Mouse (Mus musculus) hindbrain, embryonic 11.5 days (tissue): Measurements from ENCODE around the gene Adamts7. TPM values are rescaled to one million over a fixed set of nuclear protein-coding genes. Genes with fewer than 3 reads are reported as not detected.

ENCODE experiments used
- ATAC-seq: fragments of 200-750 bp; cut with Nextera tagmentation; 2 replicates; pipeline ENCODE4 v1.8.0; 2017; ENCODE audit warnings: mild to moderate bottlenecking, moderate TSS enrichment, moderate library complexity; ENCODE audit not compliant: low FRiP score
- DNase-seq: peaks from one replicate; pipeline ENCODE4 v3.0.0-alpha.2; 2015; ENCODE audit warnings: low spot score
- H3K27ac ChIP-seq: fragments of 300-500 bp; sonication (generic); 2 replicates; pipeline ENCODE4 v1.5.1; 2014; ENCODE audit warnings: mild to moderate bottlenecking, low read depth, low read length
- H3K27me3 ChIP-seq: fragments of 300-500 bp; sonication (generic); 2 replicates; pipeline ENCODE4 v1.6.1; 2014; ENCODE audit warnings: mild to moderate bottlenecking, low read length, moderate library complexity, mixed read lengths; ENCODE audit not compliant: control insufficient read depth, insufficient read depth
- H3K36me3 ChIP-seq: fragments of 300-500 bp; sonication (generic); 2 replicates; pipeline ENCODE4 v1.6.1; 2014; ENCODE audit warnings: mild to moderate bottlenecking, low read length, moderate library complexity, mixed read lengths; ENCODE audit not compliant: control insufficient read depth, insufficient read depth
- H3K4me1 ChIP-seq: fragments of 300-500 bp; sonication (generic); replicated peaks from 2 replicates; pipeline ENCODE4 v1.6.1; 2014; ENCODE audit warnings: low read length, mixed read lengths; ENCODE audit not compliant: control insufficient read depth, insufficient read depth
- H3K4me2 ChIP-seq: fragments of 300-500 bp; sonication (generic); replicated peaks from 2 replicates; pipeline ENCODE4 v1.6.1; 2014; ENCODE audit warnings: mild to moderate bottlenecking, low read depth, low read length
- H3K4me3 ChIP-seq: fragments of 300-500 bp; sonication (generic); 2 replicates; pipeline ENCODE4 v1.5.1; 2014; ENCODE audit warnings: low read depth, low read length
- H3K9ac ChIP-seq: fragments of 300-500 bp; sonication (generic); 2 replicates; pipeline ENCODE4 v1.6.1; 2014; ENCODE audit warnings: low read depth, low read length
- H3K9me3 ChIP-seq: fragments of 300-500 bp; sonication (generic); 2 replicates; pipeline ENCODE4 v1.6.1; 2016; ENCODE audit warnings: low read length; ENCODE audit not compliant: control insufficient read depth
- WGBS: fragments of 180-500 bp; shearing (Covaris S2); extraction: QIAGEN DNeasy Blood & Tissue Kit; methylation state at CpG from one replicate; pipeline ENCODE4 v1.1.7; 2014; 5-methylcytosine and 5-hydroxymethylcytosine counted together
- polyA plus RNA-seq: library from polyadenylated mRNA; unstranded; fragments of >200 nt; fragmentation: Nextera tagmentation; extraction: Ambion mirVana; gene quantifications from 2 replicates; pipeline ENCODE4 v1.2.1, GENCODE M21; 2014

The Adamts7 gene
- polyA plus RNA-seq, 1 experiment from 2014 or later = 10.4 TPM

- Histone ChIP-seq H3K27me3 (no peaks in the 10 kb centered on the region), H3K4me3 (no peak overlapping the region), H3K9me3 (no peaks in the 10 kb centered on the region), H3K4me1 (no peaks in the 10 kb centered on the region), H3K36me3 (no peaks in the 10 kb centered on the region), H3K4me2 (no peak overlapping the region), H3K27ac (no peak overlapping the region), H3K9ac (no peak overlapping the region)
- 93% methylated on average over 8 of the region's 8 CpGs for WGBS
- ATAC-seq (no peak), DNase-seq (no peak)
These were observed 70.2 kb downstream of the Adamts7 start for GRCm38 (mm10) chr9:90232781-90233690.

- no peak overlapping the region for H3K4me3 ChIP-seq
- no peak overlapping the region for H3K9ac ChIP-seq
- H3K36me3 ChIP-seq = no peaks in the 10 kb centered on the region
- no peak overlapping the region for H3K27ac ChIP-seq
- no peaks in the 10 kb centered on the region for H3K4me1 ChIP-seq
- no peaks in the 10 kb centered on the region for H3K9me3 ChIP-seq
- DNase-seq (no peak), ATAC-seq (no peak; the same call in 1 of the 2 replicates)
- H3K4me2 ChIP-seq = no peak overlapping the region
- no peaks in the 10 kb centered on the region for H3K27me3 ChIP-seq
- WGBS = 92% methylated on average over 5 of the region's 5 CpGs
These were observed 71.1 kb downstream of the Adamts7 start for GRCm38 (mm10) chr9:90233906-90234419.

GRCm38 (mm10) chr9:90234786-90235185 lies 71.9 kb downstream of the Adamts7 start:
- Histone ChIP-seq H3K36me3 (no peaks in the 10 kb centered on the region), H3K27me3 (no peaks in the 10 kb centered on the region), H3K4me3 (no peak overlapping the region), H3K4me1 (no peaks in the 10 kb centered on the region), H3K9me3 (no peaks in the 10 kb centered on the region), H3K4me2 (no peak overlapping the region), H3K27ac (no peak overlapping the region), H3K9ac (no peak overlapping the region)
- no peak for DNase-seq
- no peak for ATAC-seq
- 92% methylated on average over 5 of the region's 5 CpGs for WGBS

- no peaks in the 10 kb centered on the region for H3K4me1 ChIP-seq
- no peak for ATAC-seq
- H3K27me3 ChIP-seq = no peaks in the 10 kb centered on the region
- WGBS = 89% methylated on average over 10 of the region's 10 CpGs
- DNase-seq = no peak
- no peak overlapping the region for H3K27ac ChIP-seq
- no peak overlapping the region for H3K9ac ChIP-seq
- no peak overlapping the region for H3K4me3 ChIP-seq
- no peaks in the 10 kb centered on the region for H3K9me3 ChIP-seq
- H3K4me2 ChIP-seq = no peak overlapping the region
- no peaks in the 10 kb centered on the region for H3K36me3 ChIP-seq
These were observed 72.5 kb downstream of the Adamts7 start for GRCm38 (mm10) chr9:90235258-90235882.

- Histone ChIP-seq H3K9me3 (no peaks in the 10 kb centered on the region), H3K4me2 (no peak overlapping the region), H3K4me1 (no peaks in the 10 kb centered on the region), H3K9ac (no peak overlapping the region), H3K36me3 (no peaks in the 10 kb centered on the region), H3K27me3 (no peaks in the 10 kb centered on the region), H3K27ac (no peak overlapping the region), H3K4me3 (no peak overlapping the region)
- ATAC-seq (no peak), DNase-seq (no peak)
- WGBS = 92% methylated on average over 5 of the region's 5 CpGs
These were observed 73.9 kb downstream of the Adamts7 start for GRCm38 (mm10) chr9:90236817-90237216.

- H3K9me3 ChIP-seq = no peaks in the 10 kb centered on the region
- no peak overlapping the region for H3K9ac ChIP-seq
- H3K4me3 ChIP-seq = no peak overlapping the region
- DNase-seq (no peak), ATAC-seq (no peak)
- no peaks in the 10 kb centered on the region for H3K36me3 ChIP-seq
- H3K27ac ChIP-seq = no peak overlapping the region
- WGBS = 81% methylated on average over 9 of the region's 9 CpGs
- H3K4me1 ChIP-seq = no peaks in the 10 kb centered on the region
- H3K4me2 ChIP-seq = no peak overlapping the region
- no peaks in the 10 kb centered on the region for H3K27me3 ChIP-seq
These were observed 74.6 kb downstream of the Adamts7 start for GRCm38 (mm10) chr9:90237232-90238062.

GRCm38 (mm10) chr9:90240560-90240959 lies 77.7 kb downstream of the Adamts7 start:
- ATAC-seq = no peak
- Histone ChIP-seq H3K4me3 (no peak overlapping the region), H3K36me3 (no peaks in the 10 kb centered on the region), H3K9ac (no peak overlapping the region), H3K4me2 (no peak overlapping the region), H3K27ac (no peak overlapping the region), H3K27me3 (no peaks in the 10 kb centered on the region), H3K9me3 (no peaks in the 10 kb centered on the region), H3K4me1 (no peaks in the 10 kb centered on the region)
- 80% methylated on average over 4 of the region's 4 CpGs for WGBS
- no peak for DNase-seq

- ATAC-seq = no peak
- Histone ChIP-seq H3K27ac (no peak overlapping the region), H3K36me3 (no peaks in the 10 kb centered on the region), H3K4me1 (no peaks in the 10 kb centered on the region), H3K4me2 (no peak overlapping the region), H3K27me3 (no peaks in the 10 kb centered on the region), H3K9me3 (no peaks in the 10 kb centered on the region), H3K9ac (no peak overlapping the region), H3K4me3 (no peak overlapping the region)
- DNase-seq = no peak
- WGBS = 92% methylated on average over 6 of the region's 6 CpGs
These were observed 78.2 kb downstream of the Adamts7 start for GRCm38 (mm10) chr9:90241041-90241440.
